27 mouse cellular contexts compared by ENCODE assay signal in the genomic region with DNA sequence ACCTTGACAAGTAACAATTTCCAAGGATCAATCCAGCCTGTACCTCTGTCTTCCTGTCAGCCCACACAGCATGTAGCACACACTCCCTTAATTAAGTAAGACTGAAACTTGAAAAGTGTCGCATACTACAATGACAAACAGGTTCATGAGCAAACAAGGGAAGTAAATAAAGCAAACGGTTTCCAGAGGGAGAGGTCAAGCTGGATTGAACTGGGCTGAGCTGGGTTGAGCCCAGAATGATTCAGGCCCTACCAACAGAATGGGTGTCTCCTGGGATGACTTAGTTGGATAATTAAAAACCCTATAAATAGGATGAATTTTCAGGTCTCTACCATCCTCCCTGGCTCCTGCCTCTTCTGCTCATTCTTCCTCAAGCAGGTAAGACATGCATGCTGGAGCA. TPM values are rescaled to one million over a fixed set of nuclear protein-coding genes. Genes with fewer than 3 reads are reported as not detected.
"Had no signal": no experiment of that assay in that cellular context is flagged by ENCODE, and none has a peak within 500 bp of the region (broad histone marks: within the 10 kb centered on the region; RNA-seq: fewer than 3 reads in every experiment).

A gene (plus strand): TSS at position 334 of the 400 bp plus-strand sequence.

- H3K4me2 ChIP-seq: limb, embryonic 13.5 days; liver, embryonic 13.5 days; lung, embryonic 15.5 days had no signal

- DNase-seq: kidney, adult 2 months; kidney, postnatal 25 days; layer of hippocampus, adult 9-11 months; liver; liver, embryonic 13.5 days; midbrain, embryonic 14.5 days; thymus, postnatal 25 days had no signal

- H3K27me3 ChIP-seq: limb, embryonic 13.5 days; liver, embryonic 13.5 days; lung, embryonic 15.5 days; megakaryocyte, embryonic 14.5 days had no signal

- ATAC-seq: intestine, postnatal 0 days had no signal

- H3K9me3 ChIP-seq: limb, embryonic 10.5 days; limb, embryonic 13.5 days; liver, embryonic 13.5 days; lung, embryonic 15.5 days; midbrain, embryonic 10.5 days had no signal

- H3K9ac ChIP-seq: limb, embryonic 13.5 days; liver, embryonic 13.5 days; lung, embryonic 15.5 days had no signal

- H3K27ac ChIP-seq: kidney, postnatal 0 days; layer of hippocampus, adult 2 months; limb, embryonic 10.5 days; limb, embryonic 13.5 days; liver, embryonic 13.5 days; lung, embryonic 15.5 days; macrophage; midbrain, embryonic 10.5 days had no signal

- H3K36me3 ChIP-seq: limb, embryonic 10.5 days; limb, embryonic 13.5 days; liver, embryonic 13.5 days; lung, embryonic 15.5 days; midbrain, embryonic 10.5 days had no signal

- H3K4me3 ChIP-seq: layer of hippocampus, adult 2 months; limb, embryonic 10.5 days; limb, embryonic 13.5 days; liver, embryonic 13.5 days; lung, embryonic 15.5 days; megakaryocyte, embryonic 14.5 days; midbrain, embryonic 10.5 days had no signal

- H3K4me1 ChIP-seq: limb, embryonic 10.5 days; limb, embryonic 13.5 days; liver, embryonic 13.5 days; lung, embryonic 15.5 days; megakaryocyte, embryonic 14.5 days; midbrain, embryonic 10.5 days had no signal

RNA-seq across cellular contexts. Expression of the gene that starts here (rescaled TPM):
- total RNA-seq: layer of hippocampus, adult 2 months; layer of hippocampus, postnatal 25 days; left cerebral cortex, adult 18-20 months; left cerebral cortex, postnatal 25 days; midbrain, postnatal 0 days had no signal
- polyA plus RNA-seq: intestine, embryonic 14.5 days; intestine, postnatal 0 days; kidney, adult 2 months; kidney, embryonic 14.5 days; limb, embryonic 10.5 days; limb, embryonic 13.5 days; liver, embryonic 13.5 days; liver, embryonic 16.5 days; lung, embryonic 15.5 days; macrophage; midbrain, embryonic 10.5 days; midbrain, embryonic 14.5 days; midbrain, postnatal 0 days; neural tube, embryonic 11.5 days; neural tube, embryonic 14.5 days; small intestine, adult 2 months; spleen, adult 2 months had no signal
